Mouse (Mus musculus) MEL (cell line): Measurements from ENCODE around the gene Kpna3. TPM values are rescaled to one million over a fixed set of nuclear protein-coding genes. Genes with fewer than 3 reads are reported as not detected.

ENCODE experiments used
- DNase-seq: peaks from one replicate; pipeline ENCODE4 v3.0.0; 2011; ENCODE audit warnings: low read depth, low spot score
- H3K27ac ChIP-seq: 2 replicates; pipeline ENCODE4 v1.5.1; 2012; ENCODE audit warnings: low read depth, mild to moderate bottlenecking, control low read depth, low read length, moderate library complexity; ENCODE audit not compliant: control insufficient read depth
- H3K27me3 ChIP-seq, 2 experiments: fragments of 150-350 bp in 1 of 2; sonication (generic) in 1 of 2; 2 replicates each; pipeline ENCODE4 v1.6.1; 2012; ENCODE audit warnings: low read length in 2 of 2, mild to moderate bottlenecking in 2 of 2, improper control_type of control experiment in 1 of 2, moderate library complexity in 1 of 2; ENCODE audit not compliant: insufficient read depth in 2 of 2, control insufficient read depth in 1 of 2
- H3K36me3 ChIP-seq, 2 experiments: 2 replicates each; pipeline ENCODE4 v1.6.1; 2012 to 2014; ENCODE audit warnings: low read length in 2 of 2, improper control_type of control experiment in 1 of 2, inconsistent platforms in 1 of 2, mild to moderate bottlenecking in 1 of 2; ENCODE audit not compliant: insufficient read depth in 2 of 2, control insufficient read depth in 1 of 2
- H3K4me1 ChIP-seq, 2 experiments: fragments of 150-350 bp in 1 of 2; sonication (generic) in 1 of 2; 2 replicates each; pipeline ENCODE4 v1.6.1; 2012; ENCODE audit warnings: low read length in 2 of 2, improper control_type of control experiment in 1 of 2, mild to moderate bottlenecking in 1 of 2; ENCODE audit not compliant: insufficient read depth in 2 of 2, control insufficient read depth in 1 of 2
- H3K4me3 ChIP-seq, 2 experiments: fragments of 150-350 bp in 1 of 2; sonication (generic) in 1 of 2; 2 replicates each; pipeline ENCODE4 v1.5.1; 2012; ENCODE audit warnings: low read depth in 2 of 2, low read length in 2 of 2, mild to moderate bottlenecking in 2 of 2, moderate library complexity in 2 of 2, control low read depth in 1 of 2, improper control_type of control experiment in 1 of 2; ENCODE audit not compliant: control insufficient read depth in 1 of 2, insufficient read depth in 1 of 2
- H3K79me2 ChIP-seq: 2 replicates; pipeline ENCODE4 v1.6.1; 2012; ENCODE audit warnings: mild to moderate bottlenecking, low read length, moderate library complexity; ENCODE audit not compliant: control insufficient read depth, poor library complexity, insufficient read depth
- H3K9ac ChIP-seq: 2 replicates; pipeline ENCODE4 v1.6.1; 2012; ENCODE audit warnings: low read depth, mild to moderate bottlenecking, control low read depth, low read length, moderate library complexity; ENCODE audit not compliant: control insufficient read depth, poor library complexity, severe bottlenecking
- H3K9me3 ChIP-seq: fragments of 150-350 bp; sonication (generic); replicated peaks from 2 replicates; pipeline ENCODE4 v1.6.1; 2012; ENCODE audit warnings: mild to moderate bottlenecking, low read length, improper control_type of control experiment, moderate library complexity; ENCODE audit not compliant: insufficient read depth
- BHLHE40 ChIP-seq: IDR thresholded peaks from 2 replicates; pipeline ENCODE4 v1.6.1; 2012; ENCODE audit warnings: low read depth, mild to moderate bottlenecking, inconsistent platforms, low read length, improper control_type of control experiment, borderline replicate concordance
- CHD2 ChIP-seq: IDR thresholded peaks from 2 replicates; pipeline ENCODE4 v1.6.1; 2011; ENCODE audit warnings: low read length, improper control_type of control experiment
- E2F4 ChIP-seq: IDR thresholded peaks from 2 replicates; pipeline ENCODE4 v1.6.1; 2011; ENCODE audit warnings: low read depth, low read length, improper control_type of control experiment, borderline replicate concordance
- GATA1 ChIP-seq: IDR thresholded peaks from 2 replicates; pipeline ENCODE4 v1.6.1; 2011; ENCODE audit warnings: low read depth, low read length, improper control_type of control experiment
- MEF2A ChIP-seq: IDR thresholded peaks from 2 replicates; pipeline ENCODE4 v1.6.1; 2014; ENCODE audit warnings: low read depth, mild to moderate bottlenecking, inconsistent platforms, low read length, improper control_type of control experiment; ENCODE audit not compliant: poor library complexity, insufficient replicate concordance, severe bottlenecking; ENCODE audit errors: extremely low read depth
- MXI1 ChIP-seq: IDR thresholded peaks from 2 replicates; pipeline ENCODE4 v1.6.1; 2011; ENCODE audit warnings: mild to moderate bottlenecking, low read depth, low read length, improper control_type of control experiment
- MYB ChIP-seq: IDR thresholded peaks from 2 replicates; pipeline ENCODE4 v1.6.1; 2011; ENCODE audit warnings: mild to moderate bottlenecking, low read depth, low read length, improper control_type of control experiment
- NELFE ChIP-seq: IDR thresholded peaks from 2 replicates; pipeline ENCODE4 v1.6.1; 2011; ENCODE audit warnings: low read depth, low read length, improper control_type of control experiment
- POLR2AphosphoS2 ChIP-seq: IDR thresholded peaks from 2 replicates; pipeline ENCODE4 v1.6.1; 2011; ENCODE audit warnings: low read length, improper control_type of control experiment
- POLR2AphosphoS5 ChIP-seq: IDR thresholded peaks from 2 replicates; pipeline ENCODE4 v1.6.1; 2012; ENCODE audit warnings: low read depth, borderline replicate concordance, mild to moderate bottlenecking, inconsistent platforms, low read length, moderate library complexity, mixed read lengths
- RCOR1 ChIP-seq: IDR thresholded peaks from 2 replicates; pipeline ENCODE4 v1.6.1; 2012; ENCODE audit warnings: low read depth, mild to moderate bottlenecking, inconsistent platforms, low read length, improper control_type of control experiment
- SIN3A ChIP-seq: IDR thresholded peaks from 2 replicates; pipeline ENCODE4 v1.6.1; 2012; ENCODE audit warnings: low read length, improper control_type of control experiment, inconsistent platforms
- TAL1 ChIP-seq: IDR thresholded peaks from 2 replicates; pipeline ENCODE4 v1.6.1; 2012; ENCODE audit warnings: mild to moderate bottlenecking, inconsistent platforms, low read length, moderate library complexity, mixed read lengths
- TCF12 ChIP-seq: IDR thresholded peaks from 2 replicates; pipeline ENCODE4 v1.6.1; 2014; ENCODE audit warnings: low read depth, mild to moderate bottlenecking, inconsistent platforms, low read length, improper control_type of control experiment, moderate library complexity
- UBTF ChIP-seq: IDR thresholded peaks from 2 replicates; pipeline ENCODE4 v1.6.1; 2012; ENCODE audit warnings: low read depth, mild to moderate bottlenecking, inconsistent platforms, low read length, improper control_type of control experiment, moderate library complexity, borderline replicate concordance; ENCODE audit not compliant: insufficient read depth
- USF1 ChIP-seq: IDR thresholded peaks from 2 replicates; pipeline ENCODE4 v1.6.1; 2014; ENCODE audit warnings: low read depth, mild to moderate bottlenecking, inconsistent platforms, low read length, improper control_type of control experiment, moderate library complexity
- USF2 ChIP-seq, 2 experiments: IDR thresholded peaks; 2 replicates each; pipeline ENCODE4 v1.6.1; 2011 to 2012; ENCODE audit warnings: improper control_type of control experiment in 2 of 2, low read length in 2 of 2, borderline replicate concordance in 1 of 2, inconsistent platforms in 1 of 2, low read depth in 1 of 2, mild to moderate bottlenecking in 1 of 2; ENCODE audit not compliant: insufficient read depth in 1 of 2
- ZC3H11A ChIP-seq: IDR thresholded peaks from 2 replicates; pipeline ENCODE4 v1.6.1; 2012; ENCODE audit warnings: low read depth, mild to moderate bottlenecking, inconsistent platforms, low read length, improper control_type of control experiment
- ZMIZ1 ChIP-seq: IDR thresholded peaks from 2 replicates; pipeline ENCODE4 v1.6.1; 2012; ENCODE audit warnings: low read depth, mild to moderate bottlenecking, inconsistent platforms, low read length, improper control_type of control experiment, moderate library complexity
- ZNF384 ChIP-seq: IDR thresholded peaks from 2 replicates; pipeline ENCODE4 v1.6.1; 2012; ENCODE audit warnings: low read depth, mild to moderate bottlenecking, inconsistent platforms, low read length, improper control_type of control experiment
- polyA plus RNA-seq, 2 experiments: library from polyadenylated mRNA; stranded (reverse) in 1 of 2; unstranded in 1 of 2; fragments of >175 nt in 1 of 2; fragments of >200 nt in 1 of 2; gene quantifications; 2 replicates each; pipeline versions ENCODE4 v1.2.1 to v1.2.4; 2012; ENCODE audit warnings: low replicate concordance in 2 of 2, low read depth in 1 of 2; ENCODE audit not compliant: insufficient read length in 2 of 2, insufficient read depth in 1 of 2, missing spikeins in 1 of 2
- total RNA-seq: library from RNA; depleted of rRNA; stranded (reverse); fragments of 300-350 nt; gene quantifications from 2 replicates; pipeline ENCODE4 v1.2.3, GENCODE M21; 2012

Gene Kpna3
- total and polyA plus RNA-seq, 3 experiments: 22.7 to 309 (median 51.3) TPM

- H3K4me3 ChIP-seq: no peak overlapping the region
- TF ChIP-seq TAL1: no peak
- TF ChIP-seq CHD2: no peak
- TF ChIP-seq ZNF384: no peak
- TF ChIP-seq SIN3A: no peak
- no peak for TF ChIP-seq E2F4
- TF ChIP-seq NELFE: no peak
- TF ChIP-seq GATA1: no peak
- TF ChIP-seq MEF2A: no peak
- no peak for TF ChIP-seq MYB
- no peak for TF ChIP-seq POLR2AphosphoS2
- no peak for TF ChIP-seq USF1
- no peak for TF ChIP-seq TCF12
- TF ChIP-seq ZMIZ1: no peak
- no peak for TF ChIP-seq MXI1
- TF ChIP-seq UBTF: no peak
- no peak for TF ChIP-seq RCOR1
- no peak for TF ChIP-seq BHLHE40
- TF ChIP-seq POLR2AphosphoS5: no peak
Observed at GRCm38 (mm10) chr14:61362268-61362667, 77.4 kb downstream of the Kpna3 start.

GRCm38 (mm10) chr14:61360981-61361511 lies 78.6 kb downstream of the Kpna3 start:
- peak overlapping the region; percentile 63 to 84 for H3K4me3 ChIP-seq
- peaks cover 0 to 13% of the 10 kb centered on the region in 2 experiments; a peak in 3 of 4 replicates for H3K36me3 ChIP-seq
- no peak for TF ChIP-seq ZC3H11A
- no peak for TF ChIP-seq POLR2AphosphoS5
- TF ChIP-seq ZNF384: no peak
- TF ChIP-seq USF2 (IDR thresholded peaks at IDR 0.05; ENCODE audit: borderline replicate concordance in 1 of 2, insufficient read depth in 1 of 2, low read depth in 1 of 2, low read length in 2 of 2): no peak
- 0 out of 2 replicates have a peak, but pooled peaks have one; percentile 3 for TF ChIP-seq MXI1
- TF ChIP-seq NELFE: no peak
- TF ChIP-seq, all 39 proteins: peak for 1
- peaks cover 2 to 10% of the 10 kb centered on the region in 2 experiments; a peak in 2 of 4 replicates for H3K4me1 ChIP-seq
- no peaks in the 10 kb centered on the region; the same call in 1 of the 2 replicates for H3K79me2 ChIP-seq
- peak overlapping the region; percentile 38 for H3K27ac ChIP-seq
- H3K9me3 ChIP-seq: no peaks in the 10 kb centered on the region
- no peak for DNase-seq
- H3K9ac ChIP-seq: peak overlapping the region; percentile 41
- no peaks in the 10 kb centered on the region for H3K27me3 ChIP-seq

More at GRCm38 (mm10) chr14:61362268-61362667, 77.4 kb downstream of the Kpna3 start:
- no peak for DNase-seq
- peaks cover 2 to 10% of the 10 kb centered on the region in 2 experiments; a peak in 2 of 4 replicates for H3K4me1 ChIP-seq
- no peaks in the 10 kb centered on the region; the same call in 1 of the 2 replicates for H3K79me2 ChIP-seq
- no peak overlapping the region for H3K27ac ChIP-seq
- H3K9me3 ChIP-seq: no peaks in the 10 kb centered on the region
- no peaks in the 10 kb centered on the region for H3K27me3 ChIP-seq
- no peak overlapping the region for H3K9ac ChIP-seq
- H3K36me3 ChIP-seq: peaks cover 2 to 13% of the 10 kb centered on the region in 2 experiments; a peak in 3 of 4 replicates
